In genomic region chr1:153424770-153425584, GRCm38 (mm10) we compare ENCODE assay signal across 8 mouse cellular contexts. TPM values are rescaled to one million over a fixed set of nuclear protein-coding genes. Genes with fewer than 3 reads are reported as not detected.
DNase-seq lines count a peak whose midpoint lies in the region; ATAC-seq and TF ChIP-seq lines count a peak whose summit lies in the region.

TSS of gene Shcbp1l (plus strand) at chr1:153425162.

- peak; percentile 89 for ATAC-seq in forebrain, embryonic 14.5 days
- peak; percentile 91 for ATAC-seq in liver, embryonic 16.5 days (ENCODE audit: low read depth)
- ATAC-seq in neural tube, embryonic 14.5 days (ENCODE audit: low read depth) = peak; percentile 91

- no peaks in the 10 kb centered on the region for H3K36me3 ChIP-seq in E14TG2a.4 (ENCODE audit: insufficient read depth, low read length)
- no peaks in the 10 kb centered on the region for H3K36me3 ChIP-seq in forebrain, embryonic 14.5 days (ENCODE audit: control insufficient read depth, insufficient read depth, low read length)
- no peaks in the 10 kb centered on the region for H3K36me3 ChIP-seq in liver, embryonic 16.5 days (ENCODE audit: control insufficient read depth, insufficient read depth)
- H3K36me3 ChIP-seq in neural tube, embryonic 14.5 days (ENCODE audit: control insufficient read depth, insufficient read depth, low read length) = no peaks in the 10 kb centered on the region

- intact Hi-C loops in heart, postnatal 10 days (cut with DNase I) = no loop called here

- no peaks in the 10 kb centered on the region for H3K9me3 ChIP-seq in E14TG2a.4 (ENCODE audit: low read length)
- H3K9me3 ChIP-seq in forebrain, embryonic 14.5 days (replicated peaks; ENCODE audit: control insufficient read depth, low read length) = no peaks in the 10 kb centered on the region
- H3K9me3 ChIP-seq in liver, embryonic 16.5 days (replicated peaks; ENCODE audit: control insufficient read depth, low read length) = no peaks in the 10 kb centered on the region
- no peaks in the 10 kb centered on the region for H3K9me3 ChIP-seq in neural tube, embryonic 14.5 days (ENCODE audit: control insufficient read depth, low read length)

- H3K27me3 ChIP-seq in E14TG2a.4 (ENCODE audit: insufficient read depth, low read length) = peaks cover 28% of the 10 kb centered on the region
- H3K27me3 ChIP-seq in forebrain, embryonic 14.5 days (replicated peaks; ENCODE audit: control insufficient read depth, insufficient read depth, low read length) = no peaks in the 10 kb centered on the region
- H3K27me3 ChIP-seq in liver, embryonic 16.5 days (ENCODE audit: control insufficient read depth, insufficient read depth, low read depth, low read length) = no peaks in the 10 kb centered on the region; the same call in 1 of the 2 replicates
- H3K27me3 ChIP-seq in neural tube, embryonic 14.5 days (ENCODE audit: control insufficient read depth, insufficient read depth, low read length) = peaks cover 2% of the 10 kb centered on the region; the same call in 1 of the 2 replicates

- TF ChIP-seq CTCF in E14TG2a.4 (conservative IDR thresholded peaks at IDR 0.05; ENCODE audit: low read length) = no peak

- peaks cover 23% of the 10 kb centered on the region for H3K4me1 ChIP-seq in E14TG2a.4 (replicated peaks; ENCODE audit: low read depth, low read length)
- H3K4me1 ChIP-seq in forebrain, embryonic 14.5 days (ENCODE audit: control insufficient read depth, insufficient read depth, low read length) = peaks cover 5% of the 10 kb centered on the region; the same call in 1 of the 2 replicates
- peaks cover 15% of the 10 kb centered on the region for H3K4me1 ChIP-seq in liver, embryonic 16.5 days (ENCODE audit: control insufficient read depth, low read depth, low read length)
- H3K4me1 ChIP-seq in neural tube, embryonic 14.5 days (ENCODE audit: control insufficient read depth, insufficient read depth, low read length) = no peaks in the 10 kb centered on the region

- peak within 1 kb of the TSS; percentile 81 for H3K4me3 ChIP-seq in E14TG2a.4 (replicated peaks; ENCODE audit: low read length)
- H3K4me3 ChIP-seq in forebrain, embryonic 14.5 days (ENCODE audit: low read depth, low read length) = peak within 1 kb of the TSS; percentile 49
- peak within 1 kb of the TSS; percentile 62 for H3K4me3 ChIP-seq in liver, embryonic 16.5 days (ENCODE audit: low read depth, low read length)
- H3K4me3 ChIP-seq in neural tube, embryonic 14.5 days (ENCODE audit: low read depth, low read length) = peak within 1 kb of the TSS; percentile 46

- H3K9ac ChIP-seq in forebrain, embryonic 14.5 days (ENCODE audit: low read length) = peak within 1 kb of the TSS; percentile 62
- H3K9ac ChIP-seq in liver, embryonic 16.5 days (ENCODE audit: low read depth, low read length) = peak within 1 kb of the TSS; percentile 64
- peak within 1 kb of the TSS; percentile 49 for H3K9ac ChIP-seq in neural tube, embryonic 14.5 days (replicated peaks; ENCODE audit: low read depth, low read length)

- H3K27ac ChIP-seq in forebrain, embryonic 14.5 days (ENCODE audit: low read depth, low read length) = no peak within 1 kb of the TSS
- peak within 1 kb of the TSS; percentile 94 for H3K27ac ChIP-seq in liver, embryonic 16.5 days (ENCODE audit: low read length)
- H3K27ac ChIP-seq in neural tube, embryonic 14.5 days (ENCODE audit: low read depth, low read length) = no peak within 1 kb of the TSS

- WGBS in forebrain, embryonic 14.5 days = 2% methylated on average over 53 of the region's 60 CpGs
- 6% methylated on average over 60 of the region's 60 CpGs for WGBS in large intestine, adult 2 months
- 2% methylated on average over 60 of the region's 60 CpGs for WGBS in liver, embryonic 16.5 days (ENCODE audit: insufficient replicate concordance)
- 2% methylated on average over 60 of the region's 60 CpGs for WGBS in neural tube, embryonic 14.5 days

- peak; percentile 73 for DNase-seq in cerebellum, adult 11 months
- DNase-seq in forebrain, embryonic 14.5 days (ENCODE audit: low spot score) = peak; percentile 81
- DNase-seq in heart, postnatal 10 days = peak; percentile 41 to 56
- DNase-seq in large intestine, adult 2 months (ENCODE audit: low read depth, low spot score) = peak; percentile 13
- DNase-seq in testis, postnatal 10 days (ENCODE audit: low spot score) = peak; percentile 89

- H3K4me2 ChIP-seq in forebrain, embryonic 14.5 days (ENCODE audit: low read length) = peak within 1 kb of the TSS; percentile 93
- H3K4me2 ChIP-seq in liver, embryonic 16.5 days (ENCODE audit: low read depth, low read length) = peak within 1 kb of the TSS; percentile 95
- H3K4me2 ChIP-seq in neural tube, embryonic 14.5 days (ENCODE audit: low read depth, low read length) = peak within 1 kb of the TSS; percentile 77

RNA-seq across cellular contexts. Expression of gene Shcbp1l, which starts in this region (rescaled TPM):
- polyA plus RNA-seq in forebrain, embryonic 14.5 days (2014; fragmentation: Nextera tagmentation; extraction: Ambion mirVana) = 0.15 and 0.23 TPM in 2 replicates
- not detected for total RNA-seq in heart, postnatal 10 days (2021)
- 0.12 TPM in 1 of 2 replicates, not detected in the other for polyA plus RNA-seq in large intestine, adult 2 months (2012; rRNA removed)
- polyA plus RNA-seq in liver, embryonic 16.5 days (2015; fragmentation: Nextera tagmentation; extraction: Ambion mirVana) = 0.32 and 0.33 TPM in 2 replicates
- polyA plus RNA-seq in neural tube, embryonic 14.5 days (2014; fragmentation: Nextera tagmentation; extraction: Ambion mirVana) = 1.1 TPM in 2 replicates

Comparison
In these comparisons a context has a peak if more than half of its experiments do, and no peak if none do; other contexts are left out.
1. Peak in DNase-seq, ATAC-seq, H3K4me3 ChIP-seq, H3K9ac ChIP-seq and H3K4me2 ChIP-seq in forebrain, embryonic 14.5 days; RNA of the gene not detected or under 1 TPM.
2. Peak in DNase-seq in heart, postnatal 10 days; RNA of the gene not detected or under 1 TPM.
3. Peak in DNase-seq in large intestine, adult 2 months; RNA of the gene not detected or under 1 TPM.
4. Peak in ATAC-seq, H3K4me3 ChIP-seq, H3K27ac ChIP-seq, H3K9ac ChIP-seq and H3K4me2 ChIP-seq in liver, embryonic 16.5 days; RNA of the gene not detected or under 1 TPM.
5. DNase-seq: peak in every context shown above with its lines; median percentile 89 in testis, postnatal 10 days; 81 in forebrain, embryonic 14.5 days; 73 in cerebellum, adult 11 months; 48 in heart, postnatal 10 days; 13 in large intestine, adult 2 months.